Mouse (Mus musculus): ENCODE results near the gene Ranbp3l. TPM values are rescaled to one million over a fixed set of nuclear protein-coding genes. Genes with fewer than 3 reads are reported as not detected.
"Not testable (repeated sequence)": the region's sequence is repeated elsewhere in the genome, so short reads cannot be mapped to it uniquely, and the experiment has no call there.

Gene Ranbp3l
- total RNA-seq (2015) (not detected in 2 replicates), total RNA-seq (2017) (not detected in 2 replicates)

DNA sequence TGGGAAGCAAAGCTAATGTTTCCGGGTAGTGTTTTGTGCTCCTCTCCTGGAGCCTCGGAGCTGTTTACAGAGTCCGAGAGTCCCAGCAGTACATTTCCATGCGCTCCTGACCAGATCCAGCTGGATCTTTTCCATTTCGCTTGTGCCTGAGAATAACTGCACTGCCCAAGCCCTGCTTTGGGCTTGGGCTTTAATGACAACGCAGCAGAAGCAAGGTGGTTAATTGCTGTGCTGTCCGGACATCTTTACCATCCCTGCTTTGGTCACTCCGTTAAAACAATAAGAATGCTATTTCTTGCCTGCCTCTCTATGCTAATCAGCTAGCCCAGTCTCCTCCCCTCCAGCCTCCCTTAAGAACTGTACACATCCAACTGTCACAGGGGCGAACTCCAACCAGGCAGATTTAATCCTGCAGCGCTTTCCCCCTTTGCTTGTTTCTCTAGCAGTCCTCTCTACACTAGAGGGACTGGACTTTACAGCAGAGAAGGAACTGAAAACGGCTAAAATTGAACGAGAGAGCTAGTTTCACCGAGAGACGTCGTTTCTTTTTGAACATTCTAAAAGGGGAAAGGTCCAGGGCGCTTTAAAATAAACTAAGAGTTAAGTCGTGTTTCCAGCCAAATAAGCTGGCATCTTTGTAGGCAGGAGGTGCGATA, at the start of gene Ranbp3l:
Gene Ranbp3l, plus strand, starts transcription at position 377 of the 656 bp plus-strand sequence.
- ATAC-seq (ENCODE audit: poor library complexity, severe bottlenecking), result no peak

DNA sequence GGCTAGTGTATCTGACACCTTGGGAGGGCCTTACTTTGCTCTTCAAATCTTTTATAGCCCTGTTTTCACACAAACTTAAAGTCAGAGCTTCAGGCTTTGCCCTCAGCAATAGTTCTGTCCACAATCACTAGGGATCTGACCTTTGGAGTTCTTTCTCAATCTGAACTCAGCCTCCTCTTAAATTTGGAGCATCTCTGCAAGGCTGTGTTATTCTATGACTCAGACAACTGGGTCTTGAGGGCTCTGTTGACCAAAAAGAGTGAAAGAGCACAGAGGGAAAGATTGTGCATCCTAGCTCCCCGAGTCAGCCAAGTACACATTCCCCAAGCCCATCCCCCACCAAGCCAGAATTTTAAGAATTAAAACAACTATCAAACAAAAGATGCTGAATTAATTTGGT, 37.7 kb upstream of the Ranbp3l start:
- ATAC-seq (ENCODE audit: poor library complexity, severe bottlenecking), result no peak

GRCm38 (mm10) chr15:8936911-8937310, 30.8 kb upstream of the Ranbp3l start:
- ATAC-seq (ENCODE audit: poor library complexity, severe bottlenecking), result no peak

DNA sequence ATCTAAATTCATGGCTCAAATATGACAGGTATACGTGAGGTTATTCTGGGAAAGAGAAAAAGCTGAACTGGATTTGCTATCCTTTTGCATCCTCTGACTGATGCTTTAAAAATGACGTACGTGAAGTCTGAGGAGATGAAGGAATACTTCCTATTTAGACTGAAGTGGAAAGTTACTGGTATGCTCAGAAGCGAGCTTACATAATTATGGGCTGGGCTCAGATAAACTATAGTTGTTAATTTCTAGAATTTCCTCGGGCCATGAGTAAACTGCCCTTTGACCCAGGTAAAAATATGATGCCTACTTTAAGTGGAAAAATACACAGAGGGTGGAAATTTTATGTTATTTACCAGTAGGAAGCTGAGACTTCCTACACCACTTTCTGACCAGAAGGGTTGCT, 26.9 kb upstream of the Ranbp3l start:
- ATAC-seq (ENCODE audit: poor library complexity, severe bottlenecking), result no peak

GRCm38 (mm10) chr15:8950856-8951255, 16.9 kb upstream of the Ranbp3l start:
- ATAC-seq (ENCODE audit: poor library complexity, severe bottlenecking), result no peak

GRCm38 (mm10) chr15:8963323-8963722, 4.4 kb upstream of the Ranbp3l start:
- ATAC-seq (ENCODE audit: poor library complexity, severe bottlenecking), result no peak

GRCm38 (mm10) chr15:8968229-8968595, 463 bp downstream of the Ranbp3l start:
- ATAC-seq (ENCODE audit: poor library complexity, severe bottlenecking), result no peak

DNA sequence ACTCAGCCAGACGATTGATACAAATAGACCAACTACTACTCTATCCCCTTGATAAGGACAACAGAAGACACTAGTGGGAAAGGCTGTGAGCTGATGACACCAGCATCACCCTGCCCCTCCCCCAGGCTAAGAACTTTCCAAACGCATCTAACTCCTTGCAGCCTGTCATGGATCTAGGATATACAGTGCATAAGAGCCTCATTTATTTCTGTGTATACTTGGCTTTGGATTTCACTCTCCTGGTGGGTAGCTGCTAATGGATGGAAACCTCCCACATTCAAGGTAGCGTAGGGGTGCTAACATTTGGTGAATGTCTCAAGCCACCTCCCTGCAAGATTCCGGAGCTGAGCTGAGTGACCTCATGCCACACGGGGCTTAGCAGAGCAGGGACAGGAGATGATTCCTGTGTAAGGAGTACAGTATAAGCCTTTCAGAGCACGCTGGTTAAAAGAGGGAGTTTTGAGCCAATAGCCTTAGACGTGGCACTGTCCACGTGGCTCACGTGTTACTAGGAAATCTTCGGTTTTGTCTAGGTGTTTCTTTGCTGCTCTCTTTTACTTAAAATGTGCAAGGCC, 1.4 kb downstream of the Ranbp3l start:
- no peak for ATAC-seq (ENCODE audit: poor library complexity, severe bottlenecking)

- no peak for ATAC-seq (ENCODE audit: poor library complexity, severe bottlenecking)
These were observed 23.5 kb downstream of the Ranbp3l start for GRCm38 (mm10) chr15:8991211-8991610.

- peak; percentile 33; the same call in 1 of the 2 replicates for ATAC-seq (ENCODE audit: poor library complexity, severe bottlenecking)
These were observed 24.4 kb downstream of the Ranbp3l start for GRCm38 (mm10) chr15:8991859-8992838.

DNA sequence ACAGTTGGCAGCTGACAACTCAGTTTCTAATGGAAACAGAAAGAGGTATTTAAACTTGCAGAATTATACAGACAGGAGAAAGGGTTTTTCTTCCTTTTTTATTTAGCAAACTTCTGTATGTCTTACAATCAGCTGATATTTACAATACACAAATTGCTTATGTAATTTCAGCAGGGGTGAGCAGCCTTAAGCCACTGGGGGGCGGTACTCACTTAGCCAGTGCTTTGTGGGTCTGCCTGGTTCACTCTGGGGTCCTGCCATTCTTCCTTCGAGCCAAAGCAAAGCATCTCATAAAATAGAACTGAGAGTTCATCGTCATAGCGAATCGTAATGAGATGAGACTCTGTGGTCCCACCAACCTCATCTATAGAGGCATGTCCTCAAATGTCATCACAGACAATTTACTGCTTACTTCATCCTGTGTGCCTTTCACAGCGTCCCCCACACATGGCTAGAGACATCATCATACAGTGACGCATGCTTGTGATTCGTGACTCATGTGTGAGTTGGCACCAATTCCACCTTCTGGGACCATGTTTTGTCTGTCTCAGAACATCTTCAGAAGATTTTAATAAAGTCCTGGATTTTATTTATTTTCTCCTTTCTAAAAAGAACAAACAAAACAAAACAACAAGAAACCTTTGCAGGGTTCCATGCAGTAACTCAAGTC, 27.0 kb downstream of the Ranbp3l start:
- ATAC-seq (ENCODE audit: poor library complexity, severe bottlenecking), result no peak

DNA sequence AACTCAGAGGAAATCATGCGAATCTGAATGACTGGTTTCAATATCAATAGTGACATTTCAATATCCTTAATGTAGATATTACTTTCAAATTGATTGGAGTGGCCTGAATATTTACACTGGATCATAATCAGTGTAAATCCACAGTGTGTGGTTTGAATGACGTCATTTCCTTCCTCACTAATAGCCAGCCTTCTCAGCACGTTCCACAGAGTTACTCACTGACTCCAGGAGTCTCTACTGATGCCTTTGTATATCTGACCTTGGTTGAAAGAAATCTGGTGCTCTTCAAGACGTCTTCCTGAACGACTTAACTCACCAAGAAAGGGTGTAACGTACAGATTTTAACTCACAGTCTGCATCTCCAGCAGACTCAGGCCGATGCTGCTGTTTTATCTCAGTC, 27.7 kb downstream of the Ranbp3l start:
- no peak for ATAC-seq (ENCODE audit: poor library complexity, severe bottlenecking)

DNA sequence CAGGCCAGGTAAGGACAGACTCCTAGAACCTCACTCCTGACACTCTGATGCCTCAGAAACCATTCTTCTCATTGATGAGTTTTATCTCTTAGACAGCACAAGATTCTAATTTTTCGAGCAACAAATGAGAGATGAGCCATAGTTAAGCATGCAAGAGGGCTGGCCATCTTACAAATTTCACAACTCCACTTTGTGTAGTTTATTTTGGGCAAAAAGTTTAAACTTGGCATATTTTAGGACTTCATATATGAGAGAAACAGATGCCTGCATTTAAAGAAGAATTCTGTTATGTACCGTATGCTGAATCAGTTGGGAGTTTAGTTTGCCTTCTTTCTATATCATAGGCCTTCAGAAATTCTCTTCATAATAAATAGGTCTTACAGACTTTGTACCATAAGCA, 35.0 kb downstream of the Ranbp3l start:
- ATAC-seq (ENCODE audit: poor library complexity, severe bottlenecking), result no peak

GRCm38 (mm10) chr15:9009196-9009595, 41.4 kb downstream of the Ranbp3l start:
- no peak for ATAC-seq (ENCODE audit: poor library complexity, severe bottlenecking)

GRCm38 (mm10) chr15:9014541-9014940, 46.8 kb downstream of the Ranbp3l start:
- ATAC-seq (ENCODE audit: poor library complexity, severe bottlenecking), result no peak

DNA sequence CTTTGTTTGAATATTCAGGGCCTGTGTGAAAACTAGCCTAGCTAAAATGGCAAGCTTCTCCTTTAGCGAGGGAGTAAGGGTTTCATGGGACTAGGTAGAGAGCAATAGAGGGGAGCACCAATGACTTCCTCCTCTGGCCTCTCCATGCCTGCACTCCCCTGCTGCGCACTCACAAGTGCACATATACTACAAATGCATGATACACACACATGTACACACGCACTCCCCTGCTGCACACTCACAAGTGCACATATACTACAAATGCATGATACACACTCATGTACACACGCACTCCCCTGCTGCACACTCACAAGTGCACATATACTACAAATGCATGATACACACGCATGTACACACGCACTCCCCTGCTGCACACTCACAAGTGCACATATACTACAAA, 47.7 kb downstream of the Ranbp3l start:
- not testable (repeated sequence) for ATAC-seq (ENCODE audit: poor library complexity, severe bottlenecking)

DNA sequence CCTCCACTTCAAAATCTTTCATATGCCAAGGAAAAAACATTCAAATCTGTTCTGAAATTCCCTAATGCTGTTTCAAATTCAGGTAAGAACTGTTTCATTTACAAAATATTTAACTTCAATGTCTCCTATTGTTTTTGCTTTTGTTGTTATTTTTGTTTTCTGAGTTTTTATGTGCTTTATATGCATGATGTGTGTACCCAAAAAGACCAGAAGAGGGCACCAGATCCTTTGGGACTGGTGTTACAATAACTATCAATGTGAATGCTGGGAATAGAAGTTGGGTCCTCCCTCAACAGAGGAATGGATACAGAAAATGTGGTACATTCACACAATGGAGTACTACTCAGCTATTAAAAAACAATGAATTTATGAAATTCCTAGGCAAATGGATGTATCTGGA, 88.0 kb downstream of the Ranbp3l start:
- ATAC-seq (ENCODE audit: poor library complexity, severe bottlenecking), result no peak

DNA sequence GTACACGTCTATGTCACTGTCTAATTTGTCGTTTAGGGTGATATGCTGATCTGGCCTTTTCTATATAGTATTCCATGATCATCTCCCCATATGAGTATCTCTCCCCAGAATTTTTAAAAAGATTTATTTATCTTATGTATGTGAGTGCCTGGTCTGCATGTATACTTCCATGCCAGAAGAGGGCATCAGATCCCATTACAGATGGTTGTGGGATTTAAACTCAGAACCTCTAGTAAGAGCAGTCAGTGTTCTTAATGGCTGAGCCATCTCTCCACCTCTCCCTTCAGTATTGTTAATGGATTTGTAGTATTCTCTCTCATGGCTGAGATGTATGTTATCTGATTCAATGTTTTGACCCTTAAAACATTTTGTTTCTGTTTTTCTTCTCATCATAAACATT, 92.1 kb downstream of the Ranbp3l start:
- no peak for ATAC-seq (ENCODE audit: poor library complexity, severe bottlenecking)

- no peak for ATAC-seq (ENCODE audit: poor library complexity, severe bottlenecking)
These were observed 93.6 kb downstream of the Ranbp3l start for GRCm38 (mm10) chr15:9061150-9061882.

- no peak for ATAC-seq (ENCODE audit: poor library complexity, severe bottlenecking)
These were observed 101.1 kb downstream of the Ranbp3l start for GRCm38 (mm10) chr15:9068881-9069280.
